Mouse (Mus musculus): ENCODE data around the gene Atp6v1g2. TPM values are rescaled to one million over a fixed set of nuclear protein-coding genes. Genes with fewer than 3 reads are reported as not detected.

The Atp6v1g2 gene
- polyA plus RNA-seq, 1 experiment: not detected

- 91% methylated on average over 5 of the region's 5 CpGs for WGBS
- Histone ChIP-seq H3K27ac (ENCODE audit: insufficient read depth, low read depth, low read length) (no peak overlapping the region), H3K4me1 (ENCODE audit: control insufficient read depth, insufficient read depth, low read length) (peaks cover 14% of the 10 kb centered on the region), H3K4me3 (ENCODE audit: insufficient read depth, low read depth, low read length) (no peak overlapping the region)
- TF ChIP-seq POLR2A (IDR thresholded peaks at IDR 0.05; ENCODE audit: insufficient read depth, low read depth, low read length): no peak
- no peak for TF ChIP-seq CTCF (IDR thresholded peaks at IDR 0.05; ENCODE audit: insufficient read depth, low read depth, low read length)
These were observed 40.5 kb upstream of the Atp6v1g2 start for GRCm38 (mm10) chr17:35192924-35193323.

DNA sequence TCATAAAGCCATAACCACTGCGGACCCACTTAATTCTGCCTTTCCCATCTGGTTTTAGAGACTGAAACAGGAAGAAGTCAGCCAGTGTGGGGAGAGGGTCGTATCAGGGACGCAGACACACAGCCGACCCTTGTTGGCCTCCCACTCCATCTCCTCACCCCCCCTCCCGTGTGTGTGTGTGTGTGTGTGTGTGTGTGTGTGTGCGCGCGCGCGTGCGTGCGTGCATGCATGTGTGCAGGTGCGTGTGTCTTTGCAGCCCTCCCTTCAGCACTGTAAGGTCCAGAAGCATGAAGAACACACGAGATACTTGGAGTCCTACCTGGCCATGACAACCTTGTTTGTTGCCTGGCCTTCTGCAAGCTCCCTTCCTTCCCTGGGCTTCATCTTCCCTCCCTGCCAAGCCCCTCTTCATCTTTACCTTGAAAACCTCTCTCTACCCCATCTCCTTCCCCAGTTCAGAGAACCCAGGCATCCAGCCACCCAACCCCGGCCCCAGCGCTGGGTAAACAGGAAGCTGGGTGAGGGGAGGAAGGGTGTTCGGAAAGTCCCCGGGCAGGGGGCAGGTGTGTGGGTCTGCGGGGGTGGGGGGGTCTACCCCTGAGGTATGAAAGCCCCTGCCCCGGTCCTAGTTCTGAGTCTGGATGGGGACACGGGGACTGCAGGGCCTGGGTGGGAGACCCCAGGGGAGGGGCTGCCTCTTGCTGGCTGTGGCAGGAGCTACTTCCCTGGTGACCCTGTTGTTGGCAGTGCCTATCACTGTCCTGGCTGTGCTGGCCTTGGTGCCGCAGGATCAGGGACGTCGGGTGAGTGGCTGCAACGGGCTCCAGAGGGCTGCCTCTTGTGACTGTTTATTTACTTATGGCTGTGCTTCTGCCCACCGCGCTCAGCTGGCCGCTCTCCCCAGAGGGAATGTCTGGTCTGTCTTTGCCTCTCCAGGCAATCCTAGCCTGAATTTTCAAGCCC is 39.3 kb upstream of the Atp6v1g2 start, which contains the start of gene Ltb:
Gene Ltb (plus strand): TSS at position 559 of the 963 bp plus-strand sequence.
- H3K27ac ChIP-seq (ENCODE audit: insufficient read depth, low read depth, low read length): no peak within 1 kb of the TSS
- peaks cover 14% of the 10 kb centered on the region for H3K4me1 ChIP-seq (ENCODE audit: control insufficient read depth, insufficient read depth, low read length)
- no peak for TF ChIP-seq CTCF (IDR thresholded peaks at IDR 0.05; ENCODE audit: insufficient read depth, low read depth, low read length)
- no peak for TF ChIP-seq POLR2A (IDR thresholded peaks at IDR 0.05; ENCODE audit: insufficient read depth, low read depth, low read length)
- peak within 1 kb of the TSS; percentile 44 for H3K4me3 ChIP-seq (ENCODE audit: insufficient read depth, low read depth, low read length)
- WGBS: 85% methylated on average over 28 of the region's 28 CpGs

DNA sequence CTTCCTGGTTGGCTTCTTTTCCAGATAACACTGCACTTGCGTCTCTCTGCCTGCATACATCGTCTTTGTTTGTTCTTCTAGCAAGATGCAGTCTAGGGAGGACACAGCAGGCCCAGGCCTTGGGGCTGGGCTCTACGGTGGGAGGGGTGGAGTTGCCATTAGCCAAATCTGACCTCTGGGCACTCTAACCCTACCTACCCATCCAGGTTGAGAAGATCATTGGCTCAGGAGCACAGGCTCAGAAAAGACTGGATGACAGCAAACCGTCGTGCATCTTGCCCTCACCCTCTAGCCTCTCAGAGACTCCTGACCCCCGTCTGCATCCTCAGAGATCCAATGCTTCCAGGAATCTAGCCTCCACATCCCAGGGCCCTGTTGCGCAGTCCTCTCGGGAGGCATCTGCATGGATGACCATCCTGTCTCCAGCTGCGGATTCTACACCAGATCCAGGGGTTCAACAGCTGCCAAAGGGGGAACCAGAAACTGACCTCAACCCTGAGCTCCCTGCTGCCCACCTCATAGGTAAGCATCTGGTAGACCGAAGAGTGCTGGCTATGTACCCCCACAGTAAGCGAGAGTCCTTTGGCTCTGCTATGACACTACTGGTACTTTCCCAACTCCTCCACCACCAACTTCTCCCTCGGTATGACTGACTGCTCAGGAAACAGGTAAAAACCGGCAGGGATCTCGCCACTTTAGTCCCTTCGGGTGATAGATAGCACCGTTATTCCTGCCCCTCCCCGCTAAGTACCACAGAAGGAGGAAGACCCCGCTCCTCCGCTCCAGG is 38.4 kb upstream of the Atp6v1g2 start:
- TF ChIP-seq CTCF (IDR thresholded peaks at IDR 0.05; ENCODE audit: insufficient read depth, low read depth, low read length) (no peak), POLR2A (IDR thresholded peaks at IDR 0.05; ENCODE audit: insufficient read depth, low read depth, low read length) (no peak)
- peaks cover 14% of the 10 kb centered on the region for H3K4me1 ChIP-seq (ENCODE audit: control insufficient read depth, insufficient read depth, low read length)
- H3K27ac ChIP-seq (ENCODE audit: insufficient read depth, low read depth, low read length): no peak overlapping the region
- 52% methylated on average over 19 of the region's 19 CpGs for WGBS
- peak overlapping the region; percentile 44 for H3K4me3 ChIP-seq (ENCODE audit: insufficient read depth, low read depth, low read length)

GRCm38 (mm10) chr17:35195631-35196320 is 37.7 kb upstream of the Atp6v1g2 start:
- H3K4me1 ChIP-seq (ENCODE audit: control insufficient read depth, insufficient read depth, low read length): peaks cover 14% of the 10 kb centered on the region
- peak overlapping the region; percentile 44 for H3K4me3 ChIP-seq (ENCODE audit: insufficient read depth, low read depth, low read length)
- no peak overlapping the region for H3K27ac ChIP-seq (ENCODE audit: insufficient read depth, low read depth, low read length)
- under 1% methylated on average over 66 of the region's 66 CpGs for whole genome bisulfite sequencing
- TF ChIP-seq POLR2A (IDR thresholded peaks at IDR 0.05; ENCODE audit: insufficient read depth, low read depth, low read length) (no peak), CTCF (IDR thresholded peaks at IDR 0.05; ENCODE audit: insufficient read depth, low read depth, low read length) (peak; percentile 86)

DNA sequence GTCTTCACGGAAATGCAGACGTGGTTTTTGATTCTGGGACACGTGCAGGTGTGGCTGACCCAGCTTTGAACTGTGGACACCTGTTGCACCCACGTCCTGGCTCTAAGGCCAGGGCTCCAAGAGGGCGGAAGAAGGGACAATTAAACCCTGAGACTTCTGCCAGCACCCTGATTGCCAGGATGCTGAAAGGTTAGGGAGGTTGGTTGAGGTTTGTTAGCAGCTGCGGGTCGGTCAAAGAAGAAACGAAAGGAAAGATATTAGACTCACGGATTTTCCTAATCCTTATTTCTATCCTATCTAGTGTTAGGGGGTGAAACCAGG is 37.2 kb upstream of the Atp6v1g2 start:
- Histone ChIP-seq H3K4me1 (ENCODE audit: control insufficient read depth, insufficient read depth, low read length) (peaks cover 14% of the 10 kb centered on the region), H3K4me3 (ENCODE audit: insufficient read depth, low read depth, low read length) (peak overlapping the region; percentile 44; the same call in 1 of the 2 replicates), H3K27ac (ENCODE audit: insufficient read depth, low read depth, low read length) (no peak overlapping the region)
- WGBS: 34% methylated on average over 9 of the region's 9 CpGs
- no peak for TF ChIP-seq POLR2A (IDR thresholded peaks at IDR 0.05; ENCODE audit: insufficient read depth, low read depth, low read length)
- TF ChIP-seq CTCF (IDR thresholded peaks at IDR 0.05; ENCODE audit: insufficient read depth, low read depth, low read length): no peak

DNA sequence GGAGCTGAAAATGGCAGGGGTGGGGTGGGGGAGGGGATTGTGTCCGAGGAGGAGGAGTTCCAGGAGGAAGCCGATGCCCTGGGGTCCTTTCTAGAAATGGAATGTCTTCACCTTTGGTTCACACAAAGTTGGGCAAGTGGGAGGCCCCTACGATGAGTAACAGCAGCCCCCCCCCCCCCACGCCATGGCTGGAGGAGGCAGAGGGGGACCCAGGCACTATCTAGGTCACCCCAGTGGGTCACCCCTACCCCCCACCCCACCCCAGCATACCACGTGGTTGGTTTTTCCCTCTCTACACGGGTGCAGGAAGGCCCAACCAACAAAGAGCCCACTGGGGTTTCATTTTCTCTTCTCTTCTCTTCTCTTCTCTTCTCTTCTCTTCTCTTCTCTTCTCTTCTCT is 36.3 kb upstream of the Atp6v1g2 start:
- TF ChIP-seq POLR2A (IDR thresholded peaks at IDR 0.05; ENCODE audit: insufficient read depth, low read depth, low read length): no peak
- TF ChIP-seq CTCF (IDR thresholded peaks at IDR 0.05; ENCODE audit: insufficient read depth, low read depth, low read length): no peak
- no peak overlapping the region for H3K27ac ChIP-seq (ENCODE audit: insufficient read depth, low read depth, low read length)
- WGBS: 49% methylated on average over 6 of the region's 6 CpGs
- no peak overlapping the region for H3K4me3 ChIP-seq (ENCODE audit: insufficient read depth, low read depth, low read length)
- peaks cover 16% of the 10 kb centered on the region for H3K4me1 ChIP-seq (ENCODE audit: control insufficient read depth, insufficient read depth, low read length)

DNA sequence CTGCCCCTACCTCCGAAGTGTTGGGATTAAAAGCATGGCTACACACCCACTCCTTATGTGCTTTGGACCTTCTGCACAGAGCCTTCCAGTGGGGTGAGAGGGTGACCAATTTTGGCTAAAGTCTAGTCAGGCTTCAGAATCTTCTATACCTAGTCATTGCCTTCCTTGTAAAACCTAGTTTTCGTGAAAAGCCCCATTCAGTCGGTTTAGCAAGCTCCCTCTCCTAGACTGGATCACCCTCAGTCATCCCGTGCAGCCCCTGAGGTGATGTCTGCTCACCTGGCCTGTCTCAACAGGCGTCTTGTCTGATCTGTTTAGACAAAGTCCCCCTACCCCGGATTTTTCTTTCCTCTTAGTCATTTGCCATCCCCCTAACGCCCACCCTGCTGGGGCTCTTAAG is 35.4 kb upstream of the Atp6v1g2 start:
- Histone ChIP-seq H3K4me1 (ENCODE audit: control insufficient read depth, insufficient read depth, low read length) (peaks cover 16% of the 10 kb centered on the region), H3K4me3 (ENCODE audit: insufficient read depth, low read depth, low read length) (no peak overlapping the region), H3K27ac (ENCODE audit: insufficient read depth, low read depth, low read length) (no peak overlapping the region)
- TF ChIP-seq CTCF (IDR thresholded peaks at IDR 0.05; ENCODE audit: insufficient read depth, low read depth, low read length): no peak
- TF ChIP-seq POLR2A (IDR thresholded peaks at IDR 0.05; ENCODE audit: insufficient read depth, low read depth, low read length): no peak
- 78% methylated on average over 7 of the region's 7 CpGs for WGBS

GRCm38 (mm10) chr17:35198946-35199345 is 34.5 kb upstream of the Atp6v1g2 start:
- no peak overlapping the region for H3K27ac ChIP-seq (ENCODE audit: insufficient read depth, low read depth, low read length)
- 46% methylated on average over 8 of the region's 8 CpGs for WGBS
- TF ChIP-seq POLR2A (IDR thresholded peaks at IDR 0.05; ENCODE audit: insufficient read depth, low read depth, low read length) (no peak), CTCF (IDR thresholded peaks at IDR 0.05; ENCODE audit: insufficient read depth, low read depth, low read length) (no peak)
- peaks cover 16% of the 10 kb centered on the region for H3K4me1 ChIP-seq (ENCODE audit: control insufficient read depth, insufficient read depth, low read length)
- H3K4me3 ChIP-seq (ENCODE audit: insufficient read depth, low read depth, low read length): no peak overlapping the region
